Mouse (Mus musculus): ENCODE measurements around the gene Rsrc1. TPM values are rescaled to one million over a fixed set of nuclear protein-coding genes. Genes with fewer than 3 reads are reported as not detected.
"Not testable (repeated sequence)": the region's sequence is repeated elsewhere in the genome, so short reads cannot be mapped to it uniquely, and the experiment has no call there.

The Rsrc1 gene
- polyA plus RNA-seq, 1 experiment from 2014 or later, result 32.1 TPM

DNA sequence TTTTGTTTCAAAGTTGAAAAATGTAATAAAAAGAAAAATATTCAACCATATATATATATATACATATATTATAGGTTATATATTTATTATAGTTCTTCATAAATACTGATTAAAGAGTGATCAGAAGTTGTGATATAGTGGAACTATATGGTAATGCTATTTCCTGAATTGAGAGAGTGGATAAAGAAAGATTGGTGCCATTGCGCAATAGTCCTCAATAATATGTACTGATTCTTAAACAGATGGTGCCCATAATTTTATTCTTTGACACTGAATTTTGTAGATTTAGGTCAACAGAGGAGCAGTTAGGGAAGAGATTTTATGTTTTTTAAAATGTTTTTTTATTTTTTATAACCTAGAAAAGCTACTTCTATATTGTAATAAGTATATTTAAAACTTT, 165.1 kb downstream of the Rsrc1 start:
- no peak for ATAC-seq (replicated peaks; ENCODE audit: low FRiP score)
- Histone ChIP-seq H3K4me2 (no peak overlapping the region), H3K9me3 (replicated peaks) (no peaks in the 10 kb centered on the region), H3K4me3 (replicated peaks) (no peak overlapping the region), H3K27me3 (no peaks in the 10 kb centered on the region), H3K4me1 (no peaks in the 10 kb centered on the region), H3K27ac (no peak overlapping the region), H3K9ac (no peak overlapping the region), H3K36me3 (no peaks in the 10 kb centered on the region)
- 95% methylated on average over 1 of the region's 1 CpGs for WGBS

DNA sequence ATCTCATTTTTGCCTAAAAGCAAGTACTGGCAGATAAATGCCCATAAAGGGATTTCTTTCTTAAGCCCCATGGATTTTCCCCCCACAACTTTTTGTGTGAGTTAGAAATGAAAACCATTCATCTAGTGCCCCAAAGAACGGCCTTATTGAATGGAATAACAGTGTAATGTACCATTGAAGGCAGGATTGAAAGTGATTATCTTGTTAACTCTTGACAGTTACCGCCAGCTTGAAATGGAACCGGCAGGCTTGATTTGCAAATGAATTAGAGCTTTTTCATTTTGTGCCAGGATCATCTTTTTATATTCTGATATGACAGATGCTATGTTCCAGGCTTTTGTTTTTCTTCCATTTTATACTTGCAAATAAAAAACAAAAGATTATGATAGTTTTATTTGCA, 166.1 kb downstream of the Rsrc1 start:
- no peak for ATAC-seq (replicated peaks; ENCODE audit: low FRiP score)

DNA sequence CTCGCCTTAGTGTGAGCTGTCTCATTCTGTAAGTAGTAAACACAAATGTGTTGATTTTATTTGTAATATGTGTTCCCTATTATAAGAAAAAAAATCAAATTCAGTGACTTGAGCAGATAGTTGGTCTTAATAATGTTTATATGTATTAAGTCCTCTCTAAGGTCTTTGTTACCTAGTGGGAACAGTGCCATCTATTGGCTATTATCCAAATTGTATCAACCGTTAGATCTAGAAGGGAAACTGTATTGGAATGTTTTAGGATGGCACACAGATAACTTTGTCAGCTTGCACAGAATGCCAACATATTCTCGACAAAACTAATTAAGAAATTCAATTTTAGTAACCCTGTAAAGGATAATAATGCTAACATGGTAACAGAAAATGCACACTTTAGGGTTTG, 216.0 kb downstream of the Rsrc1 start:
- no peak overlapping the region for H3K9ac ChIP-seq
- no peak overlapping the region for H3K27ac ChIP-seq
- no peak overlapping the region for H3K4me3 ChIP-seq (replicated peaks)
- no peaks in the 10 kb centered on the region for H3K4me1 ChIP-seq
- no peak for ATAC-seq (replicated peaks; ENCODE audit: low FRiP score)
- no peaks in the 10 kb centered on the region for H3K27me3 ChIP-seq
- 42% methylated on average over 3 of the region's 3 CpGs for WGBS
- H3K4me2 ChIP-seq, result no peak overlapping the region
- H3K36me3 ChIP-seq, result no peaks in the 10 kb centered on the region
- H3K9me3 ChIP-seq (replicated peaks), result no peaks in the 10 kb centered on the region

More for the DNA sequence above, 166.1 kb downstream of the Rsrc1 start:
- no peaks in the 10 kb centered on the region for H3K9me3 ChIP-seq (replicated peaks)
- no peak overlapping the region for H3K4me2 ChIP-seq
- no peak overlapping the region for H3K4me3 ChIP-seq (replicated peaks)
- WGBS, result 81% methylated on average over 3 of the region's 3 CpGs
- no peaks in the 10 kb centered on the region for H3K4me1 ChIP-seq
- no peak overlapping the region for H3K9ac ChIP-seq
- H3K27ac ChIP-seq, result no peak overlapping the region
- no peaks in the 10 kb centered on the region for H3K27me3 ChIP-seq
- no peaks in the 10 kb centered on the region for H3K36me3 ChIP-seq

DNA sequence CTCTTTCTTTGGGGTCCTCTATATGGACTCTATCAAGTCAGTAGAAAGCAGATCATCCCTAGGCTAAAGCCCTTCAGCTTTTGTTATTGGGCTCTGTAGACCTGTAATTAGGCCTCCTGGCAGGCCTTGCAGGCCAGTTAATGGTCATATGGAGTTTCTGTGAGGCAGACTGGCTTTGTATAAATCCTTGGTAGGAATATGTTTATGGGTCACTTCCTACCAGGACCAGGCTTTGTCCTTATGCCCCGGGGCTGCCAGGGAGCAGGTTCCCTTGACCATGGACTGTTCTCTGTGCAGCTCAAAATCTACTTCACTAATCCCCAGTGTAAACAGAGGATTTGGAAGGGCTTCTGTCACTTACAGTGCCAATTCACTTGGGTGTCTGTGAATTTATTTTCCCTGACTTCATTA, 231.9 kb downstream of the Rsrc1 start:
- Histone ChIP-seq H3K4me3 (replicated peaks) (no peak overlapping the region), H3K4me2 (no peak overlapping the region), H3K9me3 (replicated peaks) (no peaks in the 10 kb centered on the region), H3K27me3 (no peaks in the 10 kb centered on the region), H3K36me3 (no peaks in the 10 kb centered on the region), H3K4me1 (no peaks in the 10 kb centered on the region), H3K9ac (no peak overlapping the region), H3K27ac (no peak overlapping the region)
- 90% methylated on average over 1 of the region's 1 CpGs for WGBS
- no peak for ATAC-seq (replicated peaks; ENCODE audit: low FRiP score)

DNA sequence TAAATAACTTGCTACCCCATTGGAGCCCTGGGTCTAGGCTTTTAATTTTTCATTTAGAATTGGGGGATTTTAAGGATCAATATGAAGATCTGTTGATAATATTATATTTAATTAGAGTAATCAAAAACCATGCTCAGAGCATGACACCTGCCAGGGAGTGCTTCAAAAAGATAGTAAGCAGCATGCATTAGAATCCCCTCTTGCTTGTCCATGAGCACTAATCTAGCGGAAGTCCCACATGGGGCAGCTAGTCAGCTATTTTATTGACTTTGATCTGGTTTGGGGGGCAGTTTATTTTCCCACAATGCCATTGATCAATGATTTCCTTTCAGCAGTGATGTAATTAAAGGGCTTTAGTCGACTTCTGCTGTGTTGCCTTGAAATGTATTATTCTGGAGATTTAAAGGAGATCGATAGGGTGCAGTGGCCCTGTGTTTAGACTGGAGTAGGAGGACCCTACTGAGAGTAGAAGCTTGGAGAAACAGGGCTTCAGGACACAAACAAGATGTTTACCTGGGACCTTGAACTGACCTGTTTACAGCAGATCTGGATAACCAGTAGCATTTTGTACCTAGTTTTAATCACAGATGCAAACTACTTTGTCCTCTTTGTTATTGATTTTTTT, 251.5 kb downstream of the Rsrc1 start:
- no peak for ATAC-seq (replicated peaks; ENCODE audit: low FRiP score)
- Histone ChIP-seq H3K36me3 (no peaks in the 10 kb centered on the region), H3K4me3 (replicated peaks) (no peak overlapping the region), H3K27ac (no peak overlapping the region), H3K9me3 (replicated peaks) (no peaks in the 10 kb centered on the region), H3K4me2 (no peak overlapping the region), H3K9ac (no peak overlapping the region), H3K4me1 (no peaks in the 10 kb centered on the region), H3K27me3 (no peaks in the 10 kb centered on the region)
- WGBS, result 70% methylated on average over 3 of the region's 3 CpGs

DNA sequence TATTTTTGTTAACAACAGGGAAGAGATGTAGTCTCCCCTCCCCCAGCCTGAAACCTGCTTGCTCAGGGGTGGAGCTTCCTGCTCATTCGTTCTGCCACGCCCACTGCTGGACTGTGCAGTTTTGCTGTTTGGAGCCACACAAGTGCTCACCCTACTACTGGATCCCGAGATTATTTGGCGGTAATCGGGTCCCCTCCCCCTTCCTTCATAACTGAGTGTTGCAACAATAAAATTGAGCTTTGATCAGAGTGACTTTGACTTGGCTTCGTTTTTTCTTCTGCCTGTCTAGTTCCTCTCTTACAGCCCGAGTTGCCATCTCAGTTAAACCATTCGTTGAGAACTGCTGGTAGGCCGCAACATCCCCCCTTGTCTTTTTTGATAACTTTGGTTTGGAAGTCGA, 261.3 kb downstream of the Rsrc1 start:
- H3K27me3 ChIP-seq; H3K4me3 ChIP-seq (replicated peaks); ATAC-seq (replicated peaks; ENCODE audit: low FRiP score); H3K4me2 ChIP-seq; H3K9me3 ChIP-seq (replicated peaks); H3K4me1 ChIP-seq; H3K27ac ChIP-seq; H3K36me3 ChIP-seq; H3K9ac ChIP-seq: not testable (repeated sequence)
- WGBS, result 88% methylated on average over 10 of the region's 10 CpGs

DNA sequence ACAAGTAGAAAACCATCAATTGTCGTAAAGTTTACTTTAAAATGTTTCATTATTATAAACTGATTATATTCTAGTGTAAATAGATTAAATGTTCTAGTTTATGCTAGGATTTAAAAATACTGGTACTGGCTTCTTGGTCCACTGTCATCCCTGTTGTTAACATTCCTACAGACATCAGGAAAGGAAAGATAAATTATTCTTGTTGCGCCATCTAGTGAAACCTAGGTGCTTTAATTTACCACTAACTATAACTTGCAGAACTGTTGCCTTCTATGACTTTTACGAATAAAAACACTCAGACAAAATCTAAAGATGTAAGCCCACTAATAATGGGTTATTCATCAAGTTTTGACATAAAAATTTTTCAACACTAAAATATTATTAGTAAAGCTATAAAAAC, 286.3 kb downstream of the Rsrc1 start:
- Histone ChIP-seq H3K4me1 (no peaks in the 10 kb centered on the region), H3K36me3 (no peaks in the 10 kb centered on the region), H3K27ac (no peak overlapping the region), H3K9me3 (replicated peaks) (no peaks in the 10 kb centered on the region), H3K9ac (no peak overlapping the region), H3K27me3 (no peaks in the 10 kb centered on the region), H3K4me3 (replicated peaks) (no peak overlapping the region), H3K4me2 (no peak overlapping the region)
- WGBS, result 69% methylated on average over 3 of the region's 3 CpGs
- ATAC-seq (replicated peaks; ENCODE audit: low FRiP score), result no peak

DNA sequence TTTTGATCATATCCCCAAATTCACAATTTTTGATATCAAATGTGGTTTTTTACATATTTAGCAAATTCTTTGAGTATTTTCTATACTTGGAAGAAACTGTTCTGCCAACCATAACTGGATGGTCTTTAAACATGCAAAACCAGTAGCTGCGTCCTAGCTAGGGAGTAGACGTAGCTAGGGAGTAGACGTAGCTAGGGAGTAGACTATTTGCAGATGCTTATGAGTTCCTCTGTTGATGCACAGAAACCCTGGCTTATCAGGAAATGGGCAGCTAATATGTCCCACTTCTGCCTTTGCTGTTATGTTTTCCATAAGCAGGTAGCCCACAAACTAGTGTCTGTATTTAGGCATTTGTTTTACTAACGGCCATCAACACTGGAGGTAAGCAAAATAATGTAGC, 298.6 kb downstream of the Rsrc1 start:
- Histone ChIP-seq H3K27ac (no peak overlapping the region), H3K27me3 (no peaks in the 10 kb centered on the region), H3K4me1 (no peaks in the 10 kb centered on the region), H3K9me3 (replicated peaks) (no peaks in the 10 kb centered on the region), H3K4me3 (replicated peaks) (no peak overlapping the region), H3K36me3 (no peaks in the 10 kb centered on the region), H3K4me2 (no peak overlapping the region), H3K9ac (no peak overlapping the region)
- WGBS, result 82% methylated on average over 4 of the region's 4 CpGs
- no peak for ATAC-seq (replicated peaks; ENCODE audit: low FRiP score)

DNA sequence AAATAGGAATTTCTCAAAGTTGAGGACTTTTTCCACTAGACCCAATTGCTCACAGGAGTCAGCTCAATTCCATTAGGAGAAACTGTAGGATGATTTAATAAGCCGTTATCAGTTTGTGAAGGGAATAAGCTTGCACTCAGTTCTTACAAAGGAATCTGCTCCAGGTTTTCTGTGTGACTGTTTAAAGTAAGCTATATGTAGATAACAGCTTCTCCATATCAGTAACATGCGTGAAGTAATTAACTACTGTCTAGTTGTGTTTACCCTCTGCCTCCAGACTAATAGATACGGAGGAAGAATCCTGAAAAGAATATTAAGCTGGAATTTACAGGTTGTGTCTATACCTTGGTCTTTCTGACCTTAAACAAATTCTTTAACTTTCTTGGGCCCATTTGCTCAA, 299.1 kb downstream of the Rsrc1 start:
- no peak for ATAC-seq (replicated peaks; ENCODE audit: low FRiP score)

DNA sequence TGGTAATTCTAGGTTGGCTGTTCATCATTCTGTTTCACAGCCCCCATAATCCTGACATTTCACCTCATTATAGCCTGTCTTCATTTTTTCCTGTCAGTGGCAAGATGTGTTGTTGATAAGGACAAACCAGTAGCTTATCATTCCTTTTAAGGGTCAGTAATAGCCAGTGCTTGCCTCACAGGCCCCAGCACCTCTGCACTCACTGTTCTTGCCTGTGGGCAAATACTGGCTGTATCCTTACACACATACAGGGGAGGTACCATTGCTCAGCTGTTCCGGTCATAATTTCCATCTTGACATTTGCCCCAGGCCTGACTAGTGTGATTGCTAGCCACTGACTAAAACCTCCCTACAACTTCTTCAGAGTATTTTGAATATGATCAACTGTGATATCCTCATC, 302.8 kb downstream of the Rsrc1 start:
- H3K27me3 ChIP-seq, result no peaks in the 10 kb centered on the region
- H3K4me3 ChIP-seq (replicated peaks), result no peak overlapping the region
- H3K9me3 ChIP-seq (replicated peaks), result no peaks in the 10 kb centered on the region
- H3K27ac ChIP-seq, result no peak overlapping the region
- H3K36me3 ChIP-seq, result no peaks in the 10 kb centered on the region
- no peak overlapping the region for H3K4me2 ChIP-seq
- H3K4me1 ChIP-seq, result no peaks in the 10 kb centered on the region
- no peak overlapping the region for H3K9ac ChIP-seq
- ATAC-seq (replicated peaks; ENCODE audit: low FRiP score), result no peak
- WGBS, result 81% methylated on average over 1 of the region's 1 CpGs

More for the DNA sequence above, 299.1 kb downstream of the Rsrc1 start:
- H3K4me2 ChIP-seq, result no peak overlapping the region
- no peak overlapping the region for H3K9ac ChIP-seq
- H3K9me3 ChIP-seq (replicated peaks), result no peaks in the 10 kb centered on the region
- no peak overlapping the region for H3K4me3 ChIP-seq (replicated peaks)
- no peaks in the 10 kb centered on the region for H3K4me1 ChIP-seq
- no peaks in the 10 kb centered on the region for H3K36me3 ChIP-seq
- 74% methylated on average over 3 of the region's 3 CpGs for WGBS
- no peaks in the 10 kb centered on the region for H3K27me3 ChIP-seq
- no peak overlapping the region for H3K27ac ChIP-seq

DNA sequence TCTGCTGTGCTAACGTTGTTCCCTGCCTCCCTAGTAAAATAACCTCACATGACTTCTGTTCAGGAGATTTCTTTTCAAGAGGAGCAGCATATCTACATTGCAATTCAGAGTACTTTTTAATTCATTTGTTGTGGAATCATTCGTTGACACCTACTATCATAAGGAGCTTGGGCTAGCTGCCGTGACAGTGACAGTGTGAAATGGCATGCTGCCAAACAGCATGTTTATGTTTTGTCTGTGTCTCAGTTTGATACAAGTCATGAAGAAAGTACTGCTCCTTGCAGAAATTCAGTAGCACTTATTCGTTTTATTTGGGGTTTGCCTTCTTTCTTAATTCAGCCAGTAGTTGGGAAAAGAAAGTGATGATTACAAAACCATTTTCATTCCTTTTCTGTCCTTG, 303.7 kb downstream of the Rsrc1 start:
- H3K4me1 ChIP-seq, result no peaks in the 10 kb centered on the region
- H3K9ac ChIP-seq, result no peak overlapping the region
- no peak for ATAC-seq (replicated peaks; ENCODE audit: low FRiP score)
- H3K27me3 ChIP-seq, result no peaks in the 10 kb centered on the region
- no peak overlapping the region for H3K4me3 ChIP-seq (replicated peaks)
- H3K9me3 ChIP-seq (replicated peaks), result no peaks in the 10 kb centered on the region
- no peak overlapping the region for H3K27ac ChIP-seq
- 63% methylated on average over 4 of the region's 4 CpGs for WGBS
- H3K36me3 ChIP-seq, result no peaks in the 10 kb centered on the region
- H3K4me2 ChIP-seq, result no peak overlapping the region

DNA sequence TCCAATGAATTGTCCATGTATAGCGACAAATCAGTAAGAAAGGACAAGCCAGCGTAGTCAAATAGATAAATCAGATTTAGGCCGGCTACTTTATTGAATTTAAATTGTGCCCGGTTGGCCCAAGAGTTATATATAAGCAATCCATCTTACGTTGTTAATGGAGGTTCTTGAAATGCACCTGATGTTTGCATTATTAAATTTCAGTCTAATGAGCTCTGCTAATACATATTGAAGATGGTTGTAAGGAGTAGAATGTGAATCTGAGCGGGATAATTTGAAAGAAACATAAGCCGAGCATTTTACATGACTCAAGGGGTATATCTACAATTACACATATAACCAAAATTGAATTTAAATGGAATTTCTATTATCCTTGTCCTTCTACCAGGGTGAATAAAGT, 307.5 kb downstream of the Rsrc1 start:
- WGBS, result 89% methylated on average over 7 of the region's 7 CpGs
- Histone ChIP-seq H3K36me3 (no peaks in the 10 kb centered on the region), H3K9me3 (replicated peaks) (no peaks in the 10 kb centered on the region), H3K4me1 (no peaks in the 10 kb centered on the region), H3K4me2 (no peak overlapping the region), H3K4me3 (replicated peaks) (no peak overlapping the region), H3K27ac (no peak overlapping the region), H3K9ac (no peak overlapping the region), H3K27me3 (no peaks in the 10 kb centered on the region)
- no peak for ATAC-seq (replicated peaks; ENCODE audit: low FRiP score)

DNA sequence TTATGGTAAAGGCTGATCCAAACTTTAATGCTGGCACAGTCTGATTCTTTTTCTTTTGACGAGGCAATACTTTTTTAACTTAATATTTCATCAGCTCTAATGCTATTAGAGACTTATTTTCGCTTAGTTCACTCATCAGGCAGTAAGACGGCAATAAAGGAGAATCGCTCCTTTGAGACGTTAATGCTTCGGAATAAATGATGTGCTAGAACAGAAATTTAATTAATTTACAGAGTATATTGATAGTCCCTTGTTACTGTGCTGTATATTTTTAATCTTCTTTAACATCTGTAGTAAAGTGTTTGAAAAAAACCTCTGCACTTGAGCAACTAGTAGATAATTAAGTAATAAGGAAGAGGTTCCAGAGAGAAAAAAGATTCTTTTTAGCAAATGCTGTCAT, 308.3 kb downstream of the Rsrc1 start:
- no peaks in the 10 kb centered on the region for H3K27me3 ChIP-seq
- no peak overlapping the region for H3K4me3 ChIP-seq (replicated peaks)
- no peak overlapping the region for H3K27ac ChIP-seq
- H3K4me1 ChIP-seq, result no peaks in the 10 kb centered on the region
- no peaks in the 10 kb centered on the region for H3K36me3 ChIP-seq
- H3K4me2 ChIP-seq, result no peak overlapping the region
- no peak for ATAC-seq (replicated peaks; ENCODE audit: low FRiP score)
- no peak overlapping the region for H3K9ac ChIP-seq
- no peaks in the 10 kb centered on the region for H3K9me3 ChIP-seq (replicated peaks)
- WGBS, result 85% methylated on average over 6 of the region's 6 CpGs
